Mouse (Mus musculus): ENCODE measurements around the gene Ptx4.
"Not testable (repeated sequence)": the region's sequence is repeated elsewhere in the genome, so short reads cannot be mapped to it uniquely, and the experiment has no call there.

Gene Ptx4

GRCm38 (mm10) chr17:25115664-25116432 is 4.7 kb upstream of the Ptx4 start, which contains the start of gene Telo2:
Gene Telo2, minus strand, starts transcription at chr17:25115967.
- DNase-seq (ENCODE audit: low spot score): peak; percentile 85

GRCm38 (mm10) chr17:25117263-25117662 is 3.3 kb upstream of the Ptx4 start:
- DNase-seq (ENCODE audit: low spot score): no peak

- DNase-seq (ENCODE audit: low spot score): no peak
Measured at GRCm38 (mm10) chr17:25123979-25124378, 3.4 kb downstream of the Ptx4 start.

DNA sequence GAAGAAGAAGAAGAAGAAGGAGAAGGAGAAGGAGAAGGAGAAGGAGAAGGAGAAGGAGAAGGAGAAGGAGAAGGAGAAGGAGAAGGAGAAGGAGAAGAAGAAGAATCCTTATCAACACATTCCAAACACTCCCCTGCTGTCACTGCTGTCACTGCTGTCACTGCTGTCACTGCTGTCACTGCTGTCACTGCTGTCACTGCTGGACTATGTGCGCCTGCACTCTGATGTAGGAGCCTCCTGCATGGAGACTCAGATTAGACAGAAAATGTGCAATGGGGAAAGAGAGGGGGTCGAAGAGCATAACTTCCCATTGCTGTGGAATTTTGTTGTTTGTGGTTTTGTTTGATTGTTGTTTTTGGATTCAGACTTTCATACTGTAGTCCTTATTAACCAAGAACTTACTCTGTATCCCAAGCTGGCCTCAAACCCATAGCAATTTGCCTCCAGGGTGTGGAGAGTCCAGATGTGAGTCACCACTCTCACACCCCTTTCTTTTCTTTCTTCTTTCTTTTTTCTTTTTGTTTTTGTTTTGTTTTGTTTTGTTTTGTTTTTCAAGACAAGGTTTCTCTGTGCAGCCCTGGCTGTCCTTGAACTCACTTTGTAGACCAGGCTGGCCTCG is 5.0 kb downstream of the Ptx4 start:
- not testable (repeated sequence) for DNase-seq (ENCODE audit: low spot score)

DNA sequence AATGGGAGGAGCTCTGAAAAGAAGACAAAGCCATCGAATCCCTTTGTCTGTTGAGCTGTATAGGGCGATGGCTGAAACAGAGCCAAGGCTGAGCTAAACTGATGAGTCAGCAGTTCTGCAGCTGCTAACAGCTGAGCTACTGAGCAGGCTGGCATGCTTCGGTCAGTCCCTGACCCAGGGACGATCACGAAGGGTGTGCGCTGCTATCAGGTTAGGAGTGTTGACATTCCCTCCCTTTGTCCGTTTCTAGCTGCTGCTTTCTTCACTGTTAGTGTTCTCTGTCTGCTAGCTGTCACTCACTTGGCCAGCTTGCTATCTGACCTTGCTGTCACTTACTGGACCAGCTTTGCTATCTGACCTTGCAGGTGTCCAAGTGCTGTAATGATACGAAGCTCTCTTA is 6.5 kb downstream of the Ptx4 start:
- no peak for DNase-seq (ENCODE audit: low spot score)

GRCm38 (mm10) chr17:25127681-25128080 is 7.1 kb downstream of the Ptx4 start:
- DNase-seq (ENCODE audit: low spot score): no peak

- DNase-seq (ENCODE audit: low spot score): no peak
Measured at GRCm38 (mm10) chr17:25130060-25130459, 9.5 kb downstream of the Ptx4 start.

DNA sequence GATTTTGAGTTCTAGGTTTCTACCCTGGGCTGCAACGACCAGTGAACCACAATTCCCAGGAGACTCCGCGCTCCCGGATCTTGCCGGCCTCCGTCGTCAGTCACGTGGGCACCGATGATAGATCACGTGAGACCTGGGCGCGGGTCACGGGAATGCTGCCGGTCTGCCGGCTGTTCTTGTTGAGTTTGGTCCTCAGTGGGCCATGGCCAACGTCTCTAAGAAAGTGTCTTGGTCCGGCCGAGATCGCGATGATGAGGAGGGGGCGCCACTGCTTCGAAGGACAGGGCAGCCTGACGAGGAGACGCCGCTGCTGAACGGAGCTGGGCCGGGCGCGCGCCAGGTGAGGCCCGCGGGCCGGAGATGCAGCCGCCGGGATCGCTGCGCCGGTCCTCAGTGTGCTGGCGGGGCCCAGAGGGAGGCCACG is 12.7 kb downstream of the Ptx4 start, which contains the start of gene Clcn7:
TSS of gene Clcn7 (plus strand) at position 117 of the 424 bp plus-strand sequence.
- DNase-seq (ENCODE audit: low spot score): peak; percentile 88

GRCm38 (mm10) chr17:25135622-25136021 is 15.1 kb downstream of the Ptx4 start:
- DNase-seq (ENCODE audit: low spot score): no peak

- DNase-seq (ENCODE audit: low spot score): no peak
Measured at GRCm38 (mm10) chr17:25138803-25139202, 18.2 kb downstream of the Ptx4 start.

GRCm38 (mm10) chr17:25139960-25140359 is 19.4 kb downstream of the Ptx4 start:
- no peak for DNase-seq (ENCODE audit: low spot score)

- no peak for DNase-seq (ENCODE audit: low spot score)
Measured at GRCm38 (mm10) chr17:25162161-25162560, 41.6 kb downstream of the Ptx4 start, which contains the start of gene Ccdc154. Gene Ccdc154, plus strand, starts transcription at chr17:25162461.

DNA sequence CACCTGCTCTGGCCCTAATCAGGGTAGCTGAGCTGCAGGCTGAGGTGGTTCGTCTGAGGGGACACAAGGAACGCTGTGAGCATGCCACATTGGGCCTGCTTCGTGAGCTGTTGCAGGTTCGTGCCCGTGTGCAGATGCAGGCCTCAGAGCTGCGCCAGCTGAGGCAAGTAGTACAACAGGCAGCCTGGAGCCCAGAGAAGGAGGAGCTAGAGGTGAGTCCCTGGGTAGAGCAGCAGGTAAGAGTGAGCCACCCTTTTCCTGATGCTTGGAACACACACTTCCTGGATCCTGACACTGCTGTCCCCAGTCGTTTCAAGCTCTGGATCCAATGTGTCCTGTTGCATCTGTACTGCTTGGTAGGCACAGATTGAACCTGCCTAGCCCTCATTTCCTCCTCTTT is 42.8 kb downstream of the Ptx4 start:
- DNase-seq (ENCODE audit: low spot score): no peak

- no peak for DNase-seq (ENCODE audit: low spot score)
Measured at GRCm38 (mm10) chr17:25164770-25165169, 44.2 kb downstream of the Ptx4 start.

DNA sequence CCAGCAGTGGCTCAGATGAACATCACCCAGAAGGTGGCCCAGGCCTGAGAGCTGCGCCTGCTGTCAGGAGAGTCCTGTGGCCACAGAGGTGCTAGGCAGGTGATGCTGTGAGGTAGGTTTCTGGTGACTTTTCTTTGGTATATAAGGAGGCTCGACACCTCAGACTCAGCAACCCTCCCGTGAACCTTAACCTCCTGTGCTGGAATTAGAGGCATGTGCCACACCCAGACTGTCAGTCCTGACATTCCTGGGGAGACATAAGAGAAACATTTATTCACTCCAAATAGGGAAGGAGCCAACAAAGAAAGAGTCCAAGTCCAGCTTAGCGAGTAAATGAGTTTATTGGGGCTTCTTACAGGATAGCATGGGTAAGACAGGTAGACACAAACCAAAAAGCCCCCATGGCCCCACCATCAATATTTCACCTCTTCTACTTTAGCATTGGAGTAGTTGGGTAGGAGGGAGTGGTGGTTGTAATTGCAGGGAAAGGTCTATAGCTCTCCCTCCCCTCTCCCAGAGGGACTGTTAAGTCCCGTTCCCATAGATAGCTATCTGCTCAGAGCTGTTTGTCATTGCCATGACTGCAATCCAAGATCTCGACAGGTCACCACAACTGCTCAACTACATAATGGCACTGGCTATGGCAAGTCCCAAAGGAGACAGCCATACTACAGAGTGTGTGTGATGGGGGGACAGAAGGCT is 45.6 kb downstream of the Ptx4 start:
- DNase-seq (ENCODE audit: low spot score): no peak

DNA sequence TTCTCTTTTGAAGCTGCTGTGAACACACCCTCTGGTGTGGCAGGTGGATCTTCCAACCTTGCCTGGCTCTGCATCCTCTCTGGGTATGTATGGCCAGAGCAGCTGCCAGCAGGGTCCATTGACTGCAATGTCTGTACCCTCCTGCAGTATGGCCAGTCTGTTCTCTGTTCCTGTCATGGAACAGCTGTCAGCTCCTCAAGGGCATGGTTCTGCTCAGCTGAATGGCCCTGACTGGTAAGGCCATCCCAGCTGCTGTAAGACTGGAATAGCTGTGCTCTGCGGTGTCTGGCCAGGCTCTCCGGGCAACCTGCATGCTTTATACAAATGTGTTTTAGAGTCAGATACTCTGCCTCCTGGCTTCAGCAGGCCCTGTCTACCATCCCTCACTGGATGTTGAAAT is 49.1 kb downstream of the Ptx4 start:
- DNase-seq (ENCODE audit: low spot score): no peak

GRCm38 (mm10) chr17:25172558-25172957 is 52.0 kb downstream of the Ptx4 start:
- DNase-seq (ENCODE audit: low spot score): no peak
